Mouse (Mus musculus) yolk sac, embryonic 10.5 days (tissue): ENCODE measurements at regions not wholly inside any gene's neighbourhood (a gene's known extent, or its start where the extent isn't known, plus 50 kb on each side); places are given as distances from the start of the nearest gene placed in this dataset.

Source experiments
- DNase-seq: peaks from one replicate; pipeline ENCODE4 v3.0.0-alpha.2; 2017; ENCODE audit warnings: low spot score

GRCm38 (mm10) chr3:147444005-147444763 lies 592.0 kb downstream of the Ttll7 start:
- DNase-seq: no peak

GRCm38 (mm10) chr3:147445066-147445844 lies 593.1 kb downstream of the Ttll7 start:
- DNase-seq: no peak

- DNase-seq: no peak
Observed at GRCm38 (mm10) chr3:147445884-147446283, 593.7 kb downstream of the Ttll7 start.

- DNase-seq: no peak
Observed at GRCm38 (mm10) chr3:147452176-147452575, 600.0 kb downstream of the Ttll7 start.

- DNase-seq: no peak
Observed at GRCm38 (mm10) chr3:147455383-147455782, 603.2 kb downstream of the Ttll7 start.

- no peak for DNase-seq
Observed at GRCm38 (mm10) chr3:147456294-147456693, 604.1 kb downstream of the Ttll7 start.

- DNase-seq: no peak
Observed at GRCm38 (mm10) chr3:147458115-147458514, 605.9 kb downstream of the Ttll7 start.

- DNase-seq: no peak
Observed at GRCm38 (mm10) chr3:147479890-147480289, 627.7 kb downstream of the Ttll7 start.
